Mouse (Mus musculus) cerebellum, adult 9-11 months (tissue): ENCODE results near the gene Hpca.

Experiments
- DNase-seq: peaks from one replicate; pipeline ENCODE4 v3.0.0; 2022

Hpca gene

GRCm38 (mm10) chr4:129121569-129122086 is at the start of gene Hpca:
Hpca (minus strand) TSS chr4:129122036.
- no peak for DNase-seq

GRCm38 (mm10) chr4:129161581-129162255 is 39.9 kb upstream of the Hpca start:
- peak; percentile 72 for DNase-seq

GRCm38 (mm10) chr4:129161076-129161475 is 39.2 kb upstream of the Hpca start:
- no peak for DNase-seq

- DNase-seq: no peak
Observed at GRCm38 (mm10) chr4:129158549-129158948, 36.7 kb upstream of the Hpca start.

- no peak for DNase-seq
Observed at GRCm38 (mm10) chr4:129157541-129157940, 35.7 kb upstream of the Hpca start.

- DNase-seq: no peak
Observed at GRCm38 (mm10) chr4:129151276-129151811, 29.5 kb upstream of the Hpca start.

- no peak for DNase-seq
Observed at GRCm38 (mm10) chr4:129149321-129149720, 27.5 kb upstream of the Hpca start.

DNA sequence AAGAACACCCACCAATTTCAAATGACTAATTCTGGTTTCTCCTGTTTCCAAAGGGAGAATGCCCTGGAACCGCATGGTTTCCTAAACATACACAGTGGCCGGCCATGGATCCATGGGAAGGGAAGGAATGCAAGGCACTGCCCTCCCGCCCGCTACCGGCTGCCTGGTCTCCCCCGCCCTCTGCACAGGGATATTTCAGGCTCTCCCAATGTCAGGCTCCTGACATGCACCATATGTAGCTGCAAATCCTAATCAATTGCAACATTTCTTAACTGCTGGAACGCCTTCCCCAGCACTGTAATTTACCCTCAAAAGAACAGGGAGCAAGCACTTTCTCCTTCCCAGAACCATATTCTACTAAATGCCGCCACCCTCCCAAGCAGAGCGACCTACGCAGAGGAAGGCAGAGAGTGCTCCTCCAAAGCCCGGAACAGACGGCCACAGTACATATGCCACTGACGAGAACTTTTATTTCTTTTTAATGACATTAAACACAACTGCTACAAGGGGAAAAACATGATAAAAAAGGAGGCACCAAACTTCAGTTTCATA is 25.8 kb upstream of the Hpca start:
- DNase-seq: peak; percentile 17

DNA sequence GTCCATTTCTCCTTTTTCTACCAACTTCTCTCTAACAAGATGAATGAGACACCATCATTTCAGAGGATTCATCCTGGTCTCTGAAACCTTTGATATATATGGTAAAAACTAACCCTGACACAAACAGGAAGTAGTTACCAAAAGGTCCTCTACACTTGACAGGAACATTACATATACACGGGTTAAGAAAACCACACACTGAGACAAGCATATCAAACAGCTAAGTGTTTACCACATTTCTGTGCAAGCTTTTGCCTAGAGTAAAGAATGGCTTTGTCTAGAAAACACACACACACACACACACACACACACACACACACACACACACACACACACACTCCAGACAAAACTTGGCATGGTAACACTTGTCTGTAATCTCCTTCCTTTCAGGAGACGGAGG is 24.6 kb upstream of the Hpca start:
- DNase-seq: no peak

GRCm38 (mm10) chr4:129145943-129146342 is 24.1 kb upstream of the Hpca start:
- DNase-seq: peak; percentile 19

DNA sequence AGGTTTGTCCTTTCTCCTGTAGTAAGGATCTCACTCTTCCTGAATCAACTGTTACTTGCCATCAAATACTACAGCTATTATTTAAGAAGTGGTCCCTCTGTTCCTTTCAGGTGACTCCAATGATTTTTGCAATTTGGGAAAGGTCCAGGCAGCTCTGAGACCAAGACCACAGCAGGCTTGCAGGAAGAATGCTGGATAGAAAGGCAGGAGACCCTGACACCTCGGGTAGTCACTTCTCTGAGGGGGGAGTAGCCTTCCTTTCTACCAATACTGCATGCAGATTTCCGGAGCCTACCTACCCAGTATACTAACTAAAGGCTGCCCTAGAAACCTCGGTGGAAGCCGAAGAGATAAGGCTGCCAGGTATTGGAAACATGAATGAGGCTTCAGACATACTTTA is 23.6 kb upstream of the Hpca start:
- peak; percentile 38 for DNase-seq

- DNase-seq: peak; percentile 94
Observed at GRCm38 (mm10) chr4:129144401-129145367, 22.8 kb upstream of the Hpca start.

- DNase-seq: peak; percentile 50
Observed at GRCm38 (mm10) chr4:129143509-129143908, 21.7 kb upstream of the Hpca start.

DNA sequence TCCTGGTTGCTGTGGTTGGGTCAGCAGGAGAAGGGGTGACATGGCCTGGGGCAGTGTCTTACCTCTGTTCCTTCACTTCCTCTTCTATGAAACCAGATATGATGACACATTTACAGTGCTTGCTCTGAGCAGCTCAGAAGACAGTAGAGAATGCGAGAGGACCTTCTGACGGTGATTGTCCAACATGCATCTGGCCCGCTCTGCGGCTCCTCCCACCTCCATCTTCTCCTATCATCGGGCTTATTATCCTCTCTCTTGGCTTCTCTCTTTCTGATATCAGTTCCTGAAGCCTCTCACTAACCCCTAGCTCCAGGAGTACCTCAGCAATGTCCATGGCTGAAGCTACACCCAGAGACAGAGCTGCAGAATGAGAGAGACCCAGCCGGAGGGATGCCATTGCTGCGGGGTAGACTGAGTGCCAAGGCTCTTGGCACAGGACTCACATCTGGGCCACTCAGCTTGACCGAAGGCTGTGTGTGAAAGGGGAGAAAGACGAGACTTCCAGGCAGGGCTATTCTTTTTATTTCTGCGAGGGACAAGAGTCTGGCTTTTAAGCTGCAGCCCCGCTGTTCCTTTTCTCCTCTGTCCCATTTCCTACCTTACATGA is 20.7 kb upstream of the Hpca start:
- DNase-seq: peak; percentile 59

- DNase-seq: peak; percentile 63
Observed at GRCm38 (mm10) chr4:129141560-129142438, 20.0 kb upstream of the Hpca start.

DNA sequence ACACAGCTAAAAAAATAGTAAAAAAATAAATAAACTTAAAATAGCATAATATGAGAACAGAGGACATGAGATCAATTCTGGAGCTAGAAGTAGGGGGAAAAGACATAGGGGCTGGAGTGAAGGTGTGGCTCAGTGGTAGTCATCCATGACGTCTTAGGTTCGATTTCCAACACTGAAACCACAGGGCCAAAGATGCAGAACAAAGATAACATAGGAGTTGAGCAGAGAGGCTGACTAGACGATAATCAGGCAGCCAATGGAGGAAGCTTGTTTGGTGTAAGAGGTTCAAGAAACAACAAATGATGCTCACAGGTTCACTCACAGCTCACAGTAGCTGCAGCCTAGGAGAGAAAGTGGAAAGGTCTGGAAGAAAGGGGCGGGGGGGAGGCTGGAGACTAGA is 19.0 kb upstream of the Hpca start:
- DNase-seq: no peak

DNA sequence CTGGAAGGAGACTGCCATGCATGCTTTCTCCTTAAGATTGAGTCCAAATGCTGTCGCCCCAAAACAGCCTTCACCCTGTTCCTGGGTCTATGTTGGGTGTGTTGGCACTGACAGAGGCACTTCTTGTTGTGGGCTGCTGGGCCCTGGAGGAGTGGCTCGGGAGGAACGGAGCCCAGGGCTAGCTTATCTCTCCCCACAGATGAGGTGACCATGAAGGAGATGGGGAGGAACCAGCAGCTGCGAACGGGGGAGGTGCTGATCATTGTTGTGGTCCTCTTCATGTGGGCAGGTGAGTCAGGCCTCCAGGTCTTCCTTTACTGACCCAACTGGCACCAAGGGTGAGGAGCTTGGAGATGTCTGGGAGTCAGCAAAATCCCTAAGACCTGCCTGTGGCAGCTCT is 17.8 kb upstream of the Hpca start:
- DNase-seq: no peak

DNA sequence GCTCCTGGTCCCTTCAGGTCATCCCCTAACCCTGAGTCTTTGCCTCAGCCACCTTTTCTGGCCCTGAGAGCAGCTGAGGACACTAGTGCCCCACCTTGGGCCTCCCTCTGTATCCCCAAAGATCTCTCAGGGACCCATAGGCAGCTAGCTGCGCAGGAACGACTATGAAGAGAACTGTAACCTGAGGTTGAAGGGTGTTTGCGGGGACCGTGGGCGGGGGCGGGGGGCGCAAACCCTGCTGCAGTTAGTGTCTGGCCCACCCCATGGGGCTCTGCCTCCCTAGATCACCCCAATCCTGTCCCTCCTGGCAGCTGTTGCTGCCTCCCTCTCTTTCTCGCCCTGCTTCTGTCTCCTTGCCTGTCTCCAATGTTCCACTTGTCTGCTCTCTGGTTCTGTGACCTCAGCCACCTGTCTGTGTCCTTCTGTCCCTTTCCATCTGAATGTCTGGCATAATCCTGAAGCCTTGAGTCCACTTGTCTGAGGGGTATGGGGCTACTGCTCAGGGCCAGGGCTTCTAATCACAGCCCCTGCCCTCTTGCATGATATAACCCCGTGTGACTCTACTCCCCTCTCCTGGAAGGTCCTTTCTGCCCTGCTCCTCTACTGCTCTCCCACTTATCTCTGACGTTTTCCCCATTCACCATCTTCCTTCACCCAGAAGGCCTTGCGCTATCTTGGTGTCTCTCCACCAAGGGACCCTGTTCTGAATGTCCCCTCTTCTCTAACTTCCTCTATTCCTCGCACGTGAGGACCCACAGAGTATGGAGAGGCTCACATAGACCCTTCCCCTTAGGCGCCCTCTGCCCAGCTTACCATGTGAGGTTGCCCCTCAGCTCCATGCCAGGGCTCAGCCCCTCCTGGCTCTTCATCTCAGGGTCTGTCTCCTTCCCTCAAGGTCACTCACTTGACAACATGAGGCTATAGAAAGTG is 15.8 kb upstream of the Hpca start:
- peak; percentile 64 for DNase-seq

DNA sequence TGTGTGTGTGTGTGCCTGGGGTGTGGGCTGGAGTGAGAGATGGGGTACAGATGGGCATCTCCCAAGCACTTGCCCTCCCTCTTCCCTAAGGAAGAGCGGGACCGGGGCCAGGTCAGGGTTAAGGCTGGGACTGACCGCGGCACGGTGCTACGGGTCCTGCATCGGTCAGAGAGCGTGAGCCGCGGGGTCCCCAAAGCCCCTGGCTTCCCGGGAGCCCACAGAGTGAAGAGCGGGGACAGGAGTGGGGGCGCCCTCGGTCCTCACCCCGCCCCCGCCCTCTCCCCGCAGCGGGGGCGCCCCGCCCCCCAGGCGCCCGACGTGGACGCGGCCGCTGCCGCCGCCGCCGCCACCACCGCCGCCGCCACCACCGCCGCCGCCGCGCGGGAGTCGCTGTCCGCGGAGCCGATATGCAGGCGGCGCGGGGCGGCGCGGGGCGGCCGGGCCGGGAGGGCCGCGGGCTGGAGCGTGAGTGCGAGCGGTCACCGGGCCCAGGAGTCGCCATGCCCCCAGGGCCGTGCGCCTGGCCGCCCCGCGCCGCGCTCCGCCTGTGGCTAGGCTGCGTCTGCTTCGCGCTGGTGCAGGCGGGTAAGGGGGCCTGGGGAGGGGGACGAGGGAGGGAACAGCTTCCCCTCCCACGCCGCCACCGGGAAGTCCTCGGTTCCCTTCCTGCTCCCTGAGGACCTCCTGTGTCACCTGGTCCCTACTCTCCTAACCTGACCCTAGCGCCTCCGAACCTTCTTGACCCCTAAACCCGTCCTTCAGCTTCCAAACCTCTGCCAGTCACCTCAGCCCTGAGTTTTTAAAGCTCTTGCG is 14.9 kb upstream of the Hpca start, which contains the start of gene Fndc5:
TSS of gene Fndc5 (plus strand) at position 421 of the 813 bp plus-strand sequence.
- DNase-seq: peak; percentile 76

DNA sequence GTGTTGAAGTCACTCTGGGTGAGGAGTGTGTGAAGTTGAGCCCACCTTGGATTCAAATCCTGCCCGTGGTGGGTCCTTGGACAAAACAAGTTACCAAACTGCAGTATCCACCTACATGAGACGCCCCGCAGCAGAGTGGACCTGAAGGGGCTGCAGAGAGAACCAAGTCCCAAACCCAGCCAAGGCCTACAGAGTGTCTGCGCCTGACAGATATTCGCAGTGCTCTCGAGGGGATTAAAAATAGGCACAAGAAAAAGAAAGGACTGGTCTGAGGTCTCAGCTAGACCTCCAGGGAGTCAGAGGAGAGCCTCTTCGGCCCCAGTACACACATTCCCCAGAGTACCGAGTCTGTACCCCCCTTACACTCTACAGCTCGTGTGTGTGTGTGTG is 14.3 kb upstream of the Hpca start:
- DNase-seq: no peak
